ENCODE assay signal across 8 mouse cellular contexts in the genomic region with DNA sequence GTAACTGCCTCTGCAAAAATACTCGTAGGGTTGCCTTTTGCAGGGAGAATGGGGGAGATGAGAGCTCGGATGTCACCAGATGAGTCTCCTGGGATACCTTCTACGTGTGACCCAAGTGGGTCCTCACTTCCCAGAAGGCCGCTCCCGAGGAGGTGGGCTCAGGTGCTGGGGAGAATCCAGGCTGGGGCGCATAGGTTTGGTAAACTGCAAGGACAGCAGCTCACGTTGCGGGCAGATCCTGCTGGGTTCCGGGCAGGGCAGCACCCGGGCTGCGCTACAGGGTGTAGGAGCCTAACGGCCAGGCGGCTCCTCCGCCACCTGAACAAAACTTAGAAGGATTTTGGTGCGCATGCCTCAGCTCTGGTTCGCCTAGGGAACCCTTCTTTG. TPM values are rescaled to one million over a fixed set of nuclear protein-coding genes. Genes with fewer than 3 reads are reported as not detected.
A peak's percentile ranks its signal among the peaks of the same experiment; 100 is the strongest.
DNase-seq lines count a peak whose midpoint lies in the region; ATAC-seq and TF ChIP-seq lines count a peak whose summit lies in the region.

No protein-coding gene starts in this region.

- H3K4me3 ChIP-seq in layer of hippocampus, adult 2 months = peak overlapping the region; percentile 61
- H3K4me3 ChIP-seq in brown adipose tissue, adult 24 weeks (ENCODE audit: insufficient read depth, low read depth, low read length) = peak overlapping the region; percentile 64
- peak overlapping the region; percentile 68 for H3K4me3 ChIP-seq in forebrain, embryonic 15.5 days
- H3K4me3 ChIP-seq in limb, embryonic 11.5 days (ENCODE audit: low read depth, low read length) = peak overlapping the region; percentile 59
- peak overlapping the region; percentile 63 for H3K4me3 ChIP-seq in stomach, embryonic 14.5 days (ENCODE audit: low read depth, low read length)

- H3K27ac ChIP-seq in layer of hippocampus, adult 2 months = peak overlapping the region; percentile 71
- H3K27ac ChIP-seq in brown adipose tissue, adult 24 weeks (replicated peaks; ENCODE audit: low read depth, low read length) = no peak overlapping the region
- H3K27ac ChIP-seq in forebrain, embryonic 15.5 days (replicated peaks) = no peak overlapping the region
- no peak overlapping the region for H3K27ac ChIP-seq in limb, embryonic 11.5 days (replicated peaks; ENCODE audit: low read depth, low read length)
- H3K27ac ChIP-seq in stomach, embryonic 14.5 days (ENCODE audit: low read length) = peak overlapping the region; percentile 27; the same call in 1 of the 2 replicates

- H3K27me3 ChIP-seq in forebrain, embryonic 15.5 days = peaks cover 24% of the 10 kb centered on the region
- peaks cover 31% of the 10 kb centered on the region for H3K27me3 ChIP-seq in limb, embryonic 11.5 days (ENCODE audit: control insufficient read depth, insufficient read depth, low read length)
- H3K27me3 ChIP-seq in stomach, embryonic 14.5 days (ENCODE audit: control insufficient read depth, insufficient read depth, low read length) = 0 out of 2 replicates have a peak, but pooled peaks cover 3% of the 10 kb centered on the region

- 2% methylated on average over 16 of the region's 16 CpGs for WGBS in forebrain, embryonic 15.5 days
- under 1% methylated on average over 16 of the region's 16 CpGs for WGBS in limb, embryonic 11.5 days
- under 1% methylated on average over 16 of the region's 16 CpGs for WGBS in stomach, embryonic 14.5 days

- no peak for DNase-seq in layer of hippocampus, adult 2 months (ENCODE audit: low spot score in 2 of 2)
- DNase-seq in layer of hippocampus, adult 9-10 months (ENCODE audit: low spot score) = no peak
- DNase-seq in limb, embryonic 11.5 days (ENCODE audit: low spot score) = peak; percentile 56
- DNase-seq in MN1 (ENCODE audit: low spot score) = no peak

- no peaks in the 10 kb centered on the region for H3K9me3 ChIP-seq in forebrain, embryonic 15.5 days
- no peaks in the 10 kb centered on the region for H3K9me3 ChIP-seq in limb, embryonic 11.5 days (ENCODE audit: control insufficient read depth, low read length)
- H3K9me3 ChIP-seq in stomach, embryonic 14.5 days (ENCODE audit: control insufficient read depth, low read depth, low read length) = no peaks in the 10 kb centered on the region

- H3K9ac ChIP-seq in forebrain, embryonic 15.5 days (replicated peaks) = peak overlapping the region; percentile 60
- peak overlapping the region; percentile 70 for H3K9ac ChIP-seq in limb, embryonic 11.5 days (ENCODE audit: low read length)
- H3K9ac ChIP-seq in stomach, embryonic 14.5 days (replicated peaks; ENCODE audit: low read depth, low read length) = peak overlapping the region; percentile 42; the same call in 1 of the 2 replicates

- H3K4me2 ChIP-seq in forebrain, embryonic 15.5 days (replicated peaks) = peak overlapping the region; percentile 97
- peak overlapping the region; percentile 96 for H3K4me2 ChIP-seq in limb, embryonic 11.5 days (ENCODE audit: low read depth, severe bottlenecking)
- peak overlapping the region; percentile 92 for H3K4me2 ChIP-seq in stomach, embryonic 14.5 days (replicated peaks; ENCODE audit: low read depth, low read length)

- TF ChIP-seq CTCF in layer of hippocampus, adult 2 months (conservative IDR thresholded peaks at IDR 0.05) = no peak

- no peaks in the 10 kb centered on the region for H3K36me3 ChIP-seq in forebrain, embryonic 15.5 days
- no peaks in the 10 kb centered on the region for H3K36me3 ChIP-seq in limb, embryonic 11.5 days (ENCODE audit: control insufficient read depth, insufficient read depth, low read length)
- no peaks in the 10 kb centered on the region for H3K36me3 ChIP-seq in stomach, embryonic 14.5 days (ENCODE audit: control insufficient read depth, insufficient read depth, low read length)

- H3K4me1 ChIP-seq in brown adipose tissue, adult 24 weeks (ENCODE audit: control insufficient read depth, insufficient read depth, insufficient read length, low read length) = peaks cover 4% of the 10 kb centered on the region
- peaks cover 15% of the 10 kb centered on the region for H3K4me1 ChIP-seq in forebrain, embryonic 15.5 days
- peaks cover 4% of the 10 kb centered on the region; the same call in 1 of the 2 replicates for H3K4me1 ChIP-seq in limb, embryonic 11.5 days (ENCODE audit: control insufficient read depth, insufficient read depth, low read length)
- H3K4me1 ChIP-seq in stomach, embryonic 14.5 days (ENCODE audit: control insufficient read depth, insufficient read depth, low read length) = peaks cover 3% of the 10 kb centered on the region; the same call in 1 of the 2 replicates

- peak; percentile 27; the same call in 1 of the 2 replicates for ATAC-seq in forebrain, embryonic 15.5 days (replicated peaks)
- ATAC-seq in limb, embryonic 11.5 days (ENCODE audit: insufficient number of reproducible peaks, low FRiP score, low TSS enrichment, low read depth) = 0 out of 2 replicates have a peak, but pooled peaks have one; percentile 12
- no peak for ATAC-seq in stomach, embryonic 14.5 days (ENCODE audit: insufficient number of reproducible peaks, insufficient read depth, low FRiP score, low read depth)
- ATAC-seq in frontal cortex, adult (ENCODE audit: low TSS enrichment) = no peak

RNA-seq across cellular contexts. Expression of a gene that starts 0.7 kb away (rescaled TPM):
- 1 to 10 TPM; 1.8 to 3.1 TPM for total RNA-seq in layer of hippocampus, adult 2 months (2021)
- 1.1 and 1.2 TPM in 2 replicates for polyA plus RNA-seq in brown adipose tissue, adult 24 weeks (2012; ENCODE audit: insufficient read depth, insufficient read length, missing spikeins)
- polyA plus RNA-seq in forebrain, embryonic 15.5 days (2015; fragmentation: Nextera tagmentation; extraction: Ambion mirVana) = 1.5 and 1.6 TPM in 2 replicates
- polyA plus RNA-seq in limb, embryonic 11.5 days (2014; fragmentation: Nextera tagmentation; extraction: Ambion mirVana) = 0.11 and 0.16 TPM in 2 replicates
- 1.5 and 1.9 TPM in 2 replicates for polyA plus RNA-seq in stomach, embryonic 14.5 days (2014; fragmentation: Nextera tagmentation; extraction: Ambion mirVana)

RNA-seq across cellular contexts. Expression of a gene that starts 41.1 kb away (rescaled TPM):
- not detected for total RNA-seq in layer of hippocampus, adult 2 months (2021)
- 5.4 and 5.7 TPM in 2 replicates for polyA plus RNA-seq in brown adipose tissue, adult 24 weeks (2012; ENCODE audit: insufficient read depth, insufficient read length, missing spikeins)
- 0.65 and 1.6 TPM in 2 replicates for polyA plus RNA-seq in forebrain, embryonic 15.5 days (2015; fragmentation: Nextera tagmentation; extraction: Ambion mirVana)
- 9.9 and 10.4 TPM in 2 replicates for polyA plus RNA-seq in limb, embryonic 11.5 days (2014; fragmentation: Nextera tagmentation; extraction: Ambion mirVana)
- polyA plus RNA-seq in stomach, embryonic 14.5 days (2014; fragmentation: Nextera tagmentation; extraction: Ambion mirVana) = 1.0 and 1.5 TPM in 2 replicates

Comparison
In these comparisons a context has a peak if more than half of its experiments do, and no peak if none do; other contexts are left out.
1. H3K27ac ChIP-seq: peak in layer of hippocampus, adult 2 months (single experiment) and stomach, embryonic 14.5 days (single experiment); none in brown adipose tissue, adult 24 weeks (single experiment), forebrain, embryonic 15.5 days (single experiment) and limb, embryonic 11.5 days (single experiment).
2. ATAC-seq: peak in forebrain, embryonic 15.5 days (single experiment) and limb, embryonic 11.5 days (single experiment); none in stomach, embryonic 14.5 days (single experiment) and frontal cortex, adult (single experiment).
3. Peak in every context shown above with its lines, with median percentiles within 50 percentile points of each other: H3K4me3 ChIP-seq, H3K4me2 ChIP-seq and H3K9ac ChIP-seq.